Mouse (Mus musculus) forebrain, embryonic 11.5 days (tissue): Measurements from ENCODE around the gene Afap1. TPM values are rescaled to one million over a fixed set of nuclear protein-coding genes. Genes with fewer than 3 reads are reported as not detected.

Source experiments
- ATAC-seq: fragments of 200-750 bp; cut with Nextera tagmentation; replicated peaks from 2 replicates; pipeline ENCODE4 v1.8.0; 2017; ENCODE audit warnings: moderate TSS enrichment; ENCODE audit not compliant: low FRiP score
- DNase-seq: peaks from one replicate; pipeline ENCODE4 v3.0.0-alpha.2; 2017; ENCODE audit warnings: low spot score
- H3K27ac ChIP-seq: fragments of 300-500 bp; sonication (generic); 2 replicates; pipeline ENCODE4 v1.5.1; 2014; ENCODE audit warnings: low read depth, low read length
- H3K27me3 ChIP-seq: fragments of 300-500 bp; sonication (generic); 2 replicates; pipeline ENCODE4 v1.6.1; 2014; ENCODE audit warnings: mild to moderate bottlenecking, low read length, mixed read lengths; ENCODE audit not compliant: control insufficient read depth, insufficient read depth
- H3K36me3 ChIP-seq: fragments of 300-500 bp; sonication (generic); 2 replicates; pipeline ENCODE4 v1.6.1; 2014; ENCODE audit warnings: mild to moderate bottlenecking, low read length, moderate library complexity, mixed read lengths; ENCODE audit not compliant: control insufficient read depth, insufficient read depth
- H3K4me1 ChIP-seq: fragments of 300-500 bp; sonication (generic); replicated peaks from 2 replicates; pipeline ENCODE4 v1.6.1; 2014; ENCODE audit warnings: low read length, mixed read lengths; ENCODE audit not compliant: control insufficient read depth, insufficient read depth
- H3K4me2 ChIP-seq: fragments of 300-500 bp; sonication (generic); 2 replicates; pipeline ENCODE4 v1.6.1; 2014; ENCODE audit warnings: low read depth, mild to moderate bottlenecking, low read length, moderate library complexity, mixed read lengths; ENCODE audit not compliant: severe bottlenecking
- H3K4me3 ChIP-seq: fragments of 300-500 bp; sonication (generic); 2 replicates; pipeline ENCODE4 v1.5.1; 2014; ENCODE audit warnings: low read depth, low read length
- H3K9ac ChIP-seq: fragments of 300-500 bp; sonication (generic); 2 replicates; pipeline ENCODE4 v1.6.1; 2014; ENCODE audit warnings: low read length
- H3K9me3 ChIP-seq: fragments of 300-500 bp; sonication (generic); 2 replicates; pipeline ENCODE4 v1.6.1; 2016; ENCODE audit warnings: low read length, mixed read lengths; ENCODE audit not compliant: control insufficient read depth
- WGBS: fragments of 180-500 bp; shearing (Covaris S2); extraction: QIAGEN DNeasy Blood & Tissue Kit; methylation state at CpG from one replicate; pipeline ENCODE4 v1.1.7; 2014; 5-methylcytosine and 5-hydroxymethylcytosine counted together
- polyA plus RNA-seq: library from polyadenylated mRNA; unstranded; fragments of >200 nt; fragmentation: Nextera tagmentation; extraction: Ambion mirVana; gene quantifications from 2 replicates; pipeline ENCODE4 v1.2.1, GENCODE M21; 2014

Gene Afap1
- polyA plus RNA-seq: 30.4 and 32.5 TPM in 2 replicates

DNA sequence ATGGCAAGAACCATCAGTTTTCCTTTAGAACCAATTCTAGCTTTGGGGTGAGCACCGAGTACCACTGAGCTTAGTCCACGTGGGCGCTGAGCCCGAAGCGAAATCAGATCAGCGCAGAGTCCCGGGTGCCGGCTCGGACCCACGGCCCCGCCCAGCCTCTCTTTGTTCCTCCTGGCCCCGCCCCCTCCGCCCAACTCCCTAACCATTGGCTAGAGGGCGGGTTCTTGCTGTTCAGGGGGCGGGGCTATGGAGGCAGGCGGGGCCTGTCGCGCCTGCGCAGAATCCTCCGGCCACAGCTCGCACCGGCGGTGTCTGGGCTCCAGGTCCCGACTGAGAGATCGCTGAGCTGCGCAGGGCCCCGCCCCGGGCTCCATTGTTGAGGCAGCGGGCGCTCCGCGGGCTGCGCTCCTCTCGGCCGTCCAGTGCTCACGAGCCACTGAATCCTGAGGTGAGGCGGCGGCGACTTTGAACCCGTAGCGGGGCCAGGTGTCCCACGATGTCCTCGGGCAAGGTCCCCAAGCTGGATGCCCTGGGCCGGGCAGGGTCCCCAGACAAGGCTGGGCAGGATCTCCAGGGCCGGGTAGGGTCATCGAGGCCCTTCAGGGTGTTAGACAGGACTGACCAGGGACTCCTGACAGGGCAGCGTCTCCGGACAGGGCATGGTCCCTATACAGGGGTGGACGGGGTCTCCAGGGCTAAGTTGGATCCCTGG is at the start of gene Afap1:
TSS of gene Afap1 (plus strand) at position 227 of the 712 bp plus-strand sequence.
- Histone ChIP-seq H3K27me3 (peaks cover 6% of the 10 kb centered on the region; the same call in 1 of the 2 replicates), H3K36me3 (no peaks in the 10 kb centered on the region), H3K27ac (no peak within 1 kb of the TSS), H3K9ac (peak within 1 kb of the TSS; percentile 85), H3K4me3 (peak within 1 kb of the TSS; percentile 69), H3K4me2 (peak within 1 kb of the TSS; percentile 86), H3K4me1 (peaks cover 7% of the 10 kb centered on the region; the same call in 1 of the 2 replicates), H3K9me3 (no peaks in the 10 kb centered on the region)
- peak; percentile 100 for DNase-seq
- WGBS: under 1% methylated on average over 48 of the region's 49 CpGs
- peak; percentile 96 for ATAC-seq

GRCm38 (mm10) chr5:35851485-35851884 is 41.6 kb upstream of the Afap1 start:
- Histone ChIP-seq H3K4me2 (no peak overlapping the region), H3K36me3 (no peaks in the 10 kb centered on the region), H3K27ac (no peak overlapping the region), H3K4me3 (no peak overlapping the region), H3K9me3 (no peaks in the 10 kb centered on the region), H3K9ac (no peak overlapping the region), H3K27me3 (no peaks in the 10 kb centered on the region), H3K4me1 (no peaks in the 10 kb centered on the region)
- no peak for ATAC-seq
- 58% methylated on average over 5 of the region's 5 CpGs for WGBS
- no peak for DNase-seq

DNA sequence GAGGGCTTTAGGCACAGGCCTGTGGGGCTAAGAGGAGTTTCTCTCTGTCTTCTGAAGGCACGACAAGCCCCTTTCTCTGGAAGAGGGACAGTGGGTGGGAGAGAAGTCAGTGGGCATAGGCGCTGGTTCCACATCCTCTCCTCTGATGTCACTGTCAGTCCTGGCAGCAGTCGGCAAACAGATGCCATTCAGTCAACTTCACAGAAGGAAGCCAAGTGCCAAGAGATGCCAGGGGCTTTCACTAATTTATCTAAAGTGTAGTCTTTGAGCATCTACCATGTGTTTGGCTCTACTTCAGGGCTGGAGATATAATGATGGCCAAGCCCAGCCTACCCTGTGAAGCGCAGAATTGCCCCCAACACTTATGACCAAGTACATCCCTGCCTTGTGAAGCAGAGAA is 39.7 kb upstream of the Afap1 start:
- no peak overlapping the region for H3K27ac ChIP-seq
- no peaks in the 10 kb centered on the region for H3K27me3 ChIP-seq
- H3K36me3 ChIP-seq: no peaks in the 10 kb centered on the region
- H3K4me2 ChIP-seq: no peak overlapping the region
- no peaks in the 10 kb centered on the region for H3K9me3 ChIP-seq
- DNase-seq: no peak
- H3K4me1 ChIP-seq: 0 out of 2 replicates have a peak, but pooled peaks cover 2% of the 10 kb centered on the region
- ATAC-seq: no peak
- no peak overlapping the region for H3K4me3 ChIP-seq
- 96% methylated on average over 4 of the region's 4 CpGs for WGBS
- H3K9ac ChIP-seq: no peak overlapping the region

- no peaks in the 10 kb centered on the region for H3K9me3 ChIP-seq
- no peak for ATAC-seq
- WGBS: 59% methylated on average over 3 of the region's 3 CpGs
- no peak overlapping the region for H3K27ac ChIP-seq
- H3K9ac ChIP-seq: no peak overlapping the region
- 0 out of 2 replicates have a peak, but pooled peaks cover 2% of the 10 kb centered on the region for H3K4me1 ChIP-seq
- H3K36me3 ChIP-seq: no peaks in the 10 kb centered on the region
- no peaks in the 10 kb centered on the region for H3K27me3 ChIP-seq
- no peak overlapping the region for H3K4me2 ChIP-seq
- H3K4me3 ChIP-seq: no peak overlapping the region
- no peak for DNase-seq
Measured at GRCm38 (mm10) chr5:35856245-35856644, 36.9 kb upstream of the Afap1 start.

DNA sequence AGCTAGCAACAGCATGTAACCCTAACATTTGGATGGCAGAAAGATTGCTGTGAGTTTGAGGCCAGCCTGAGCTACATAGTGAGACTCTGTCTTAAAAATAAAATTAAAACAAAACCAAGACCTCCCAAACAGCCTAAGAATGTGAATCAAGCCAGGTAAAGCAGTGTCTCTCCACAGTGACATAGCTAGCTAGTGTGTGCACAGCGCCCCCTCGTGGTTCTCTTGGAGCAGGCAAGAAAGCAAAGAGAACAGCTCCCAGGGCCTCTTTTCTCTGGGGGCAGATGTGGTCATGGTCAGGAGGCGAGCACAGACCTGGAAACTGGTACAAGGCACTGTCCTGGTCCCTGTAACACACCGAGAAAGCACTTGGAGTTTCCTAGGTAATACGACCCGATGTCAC is 35.0 kb upstream of the Afap1 start:
- ATAC-seq (no peak), DNase-seq (peak; percentile 88)
- H3K36me3 ChIP-seq: no peaks in the 10 kb centered on the region
- no peak overlapping the region for H3K4me2 ChIP-seq
- WGBS: 21% methylated on average over 6 of the region's 6 CpGs
- no peaks in the 10 kb centered on the region for H3K9me3 ChIP-seq
- H3K27me3 ChIP-seq: no peaks in the 10 kb centered on the region
- no peak overlapping the region for H3K9ac ChIP-seq
- no peak overlapping the region for H3K4me3 ChIP-seq
- H3K4me1 ChIP-seq: 0 out of 2 replicates have a peak, but pooled peaks cover 2% of the 10 kb centered on the region
- H3K27ac ChIP-seq: no peak overlapping the region

- DNase-seq (no peak), ATAC-seq (no peak)
- H3K27me3 ChIP-seq: no peaks in the 10 kb centered on the region
- H3K27ac ChIP-seq: no peak overlapping the region
- H3K4me1 ChIP-seq: 0 out of 2 replicates have a peak, but pooled peaks cover 2% of the 10 kb centered on the region
- WGBS: 80% methylated on average over 2 of the region's 2 CpGs
- H3K9ac ChIP-seq: no peak overlapping the region
- H3K4me2 ChIP-seq: no peak overlapping the region
- no peaks in the 10 kb centered on the region for H3K36me3 ChIP-seq
- H3K9me3 ChIP-seq: no peaks in the 10 kb centered on the region
- no peak overlapping the region for H3K4me3 ChIP-seq
Measured at GRCm38 (mm10) chr5:35861456-35861855, 31.7 kb upstream of the Afap1 start.

DNA sequence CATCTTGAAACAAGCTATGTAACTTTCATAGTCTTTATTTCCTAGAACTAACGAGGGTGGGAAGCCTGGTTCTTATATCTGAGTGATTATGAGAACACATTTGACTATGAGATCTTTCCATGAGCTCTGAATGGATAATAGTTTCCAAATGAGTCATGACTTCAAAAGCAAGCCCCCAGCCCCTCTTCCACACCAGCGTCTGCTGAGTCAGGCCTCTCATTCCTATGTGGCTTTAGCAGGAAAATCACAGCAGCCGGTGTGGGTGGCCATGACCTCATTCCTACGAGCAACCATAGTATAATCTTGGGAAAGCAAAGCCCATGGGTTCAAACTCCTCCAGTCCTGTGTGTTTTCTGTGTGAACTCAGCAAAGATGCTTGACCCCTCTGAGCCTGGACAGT is 23.1 kb upstream of the Afap1 start:
- no peaks in the 10 kb centered on the region for H3K4me1 ChIP-seq
- WGBS: 72% methylated on average over 4 of the region's 4 CpGs

GRCm38 (mm10) chr5:35870408-35871012 is 22.6 kb upstream of the Afap1 start:
- Histone ChIP-seq H3K27ac (no peak overlapping the region), H3K4me3 (no peak overlapping the region), H3K9me3 (no peaks in the 10 kb centered on the region), H3K9ac (no peak overlapping the region), H3K27me3 (no peaks in the 10 kb centered on the region), H3K4me1 (no peaks in the 10 kb centered on the region), H3K36me3 (no peaks in the 10 kb centered on the region), H3K4me2 (no peak overlapping the region)
- DNase-seq (peak; percentile 83), ATAC-seq (peak; percentile 64; the same call in 1 of the 2 replicates)
- 55% methylated on average over 8 of the region's 8 CpGs for WGBS

More for the DNA sequence above, 23.1 kb upstream of the Afap1 start:
- ATAC-seq (no peak), DNase-seq (no peak)
- Histone ChIP-seq H3K27ac (no peak overlapping the region), H3K4me2 (no peak overlapping the region), H3K4me3 (no peak overlapping the region), H3K36me3 (no peaks in the 10 kb centered on the region), H3K27me3 (no peaks in the 10 kb centered on the region), H3K9ac (no peak overlapping the region), H3K9me3 (no peaks in the 10 kb centered on the region)
